Mouse (Mus musculus) intestine, postnatal 0 days (tissue): ENCODE results near the gene Dido1. TPM values are rescaled to one million over a fixed set of nuclear protein-coding genes. Genes with fewer than 3 reads are reported as not detected.
A peak's percentile ranks its signal among the peaks of the same experiment; 100 is the strongest.

ENCODE experiments used
- ATAC-seq: fragments of 200-750 bp; cut with Nextera tagmentation; 2 replicates; pipeline ENCODE4 v1.8.0; 2017; ENCODE audit warnings: mild to moderate bottlenecking, moderate TSS enrichment, moderate library complexity
- H3K27ac ChIP-seq: fragments of 300-500 bp; sonication (generic); 2 replicates; pipeline ENCODE4 v1.5.1; 2014; ENCODE audit warnings: mild to moderate bottlenecking, low read depth, low read length, moderate library complexity
- H3K27me3 ChIP-seq: fragments of 300-500 bp; sonication (generic); replicated peaks from 2 replicates; pipeline ENCODE4 v1.6.1; 2014; ENCODE audit warnings: low read length, mixed read lengths; ENCODE audit not compliant: control insufficient read depth, insufficient read depth
- H3K36me3 ChIP-seq: fragments of 300-500 bp; sonication (generic); 2 replicates; pipeline ENCODE4 v1.6.1; 2014; ENCODE audit warnings: mild to moderate bottlenecking, moderate library complexity; ENCODE audit not compliant: control insufficient read depth, insufficient read depth
- H3K4me1 ChIP-seq: fragments of 300-500 bp; sonication (generic); replicated peaks from 2 replicates; pipeline ENCODE4 v1.6.1; 2014; ENCODE audit warnings: antibody characterized with exemption, low read length, mixed read lengths; ENCODE audit not compliant: control insufficient read depth, insufficient read depth
- H3K4me2 ChIP-seq: fragments of 300-500 bp; sonication (generic); replicated peaks from 2 replicates; pipeline ENCODE4 v1.6.1; 2014; ENCODE audit warnings: low read depth, mild to moderate bottlenecking, moderate library complexity
- H3K4me3 ChIP-seq: fragments of 300-500 bp; sonication (generic); 2 replicates; pipeline ENCODE4 v1.5.1; 2014; ENCODE audit warnings: low read depth, low read length
- H3K9ac ChIP-seq: fragments of 300-500 bp; sonication (generic); 2 replicates; pipeline ENCODE4 v1.6.1; 2014; ENCODE audit warnings: mild to moderate bottlenecking, low read depth, low read length
- H3K9me3 ChIP-seq: fragments of 300-500 bp; sonication (generic); 2 replicates; pipeline ENCODE4 v1.6.1; 2016; ENCODE audit warnings: mixed run types; ENCODE audit not compliant: control insufficient read depth
- CTCF ChIP-seq: sonication (generic); IDR thresholded peaks from 2 replicates; pipeline ENCODE4 v1.5.1; 2016; ENCODE audit warnings: low read depth, mild to moderate bottlenecking, control low read depth, antibody characterized with exemption, moderate library complexity
- WGBS: fragments of 180-500 bp; shearing (Covaris S2); extraction: QIAGEN DNeasy Blood & Tissue Kit; methylation state at CpG from one replicate; pipeline ENCODE4 v1.1.7; 2014; 5-methylcytosine and 5-hydroxymethylcytosine counted together
- polyA plus RNA-seq: library from polyadenylated mRNA; unstranded; fragments of >200 nt; fragmentation: Nextera tagmentation; extraction: Ambion mirVana; gene quantifications from 2 replicates; pipeline ENCODE4 v1.2.1, GENCODE M21; 2015

Dido1 gene
- polyA plus RNA-seq, 1 experiment from 2014 or later = 7.8 TPM

GRCm38 (mm10) chr2:180737984-180738383 lies 28.2 kb upstream of the Dido1 start:
- no peak overlapping the region for H3K4me2 ChIP-seq
- H3K4me3 ChIP-seq = no peak overlapping the region
- WGBS = 74% methylated on average over 2 of the region's 2 CpGs
- no peak for TF ChIP-seq CTCF
- H3K27ac ChIP-seq = no peak overlapping the region
- H3K27me3 ChIP-seq = no peaks in the 10 kb centered on the region
- H3K9me3 ChIP-seq = no peaks in the 10 kb centered on the region
- no peaks in the 10 kb centered on the region for H3K4me1 ChIP-seq
- no peak for ATAC-seq
- H3K36me3 ChIP-seq = no peaks in the 10 kb centered on the region
- H3K9ac ChIP-seq = no peak overlapping the region

- Histone ChIP-seq H3K9ac (no peak overlapping the region), H3K9me3 (no peaks in the 10 kb centered on the region), H3K4me3 (no peak overlapping the region), H3K36me3 (no peaks in the 10 kb centered on the region), H3K4me1 (no peaks in the 10 kb centered on the region), H3K4me2 (no peak overlapping the region), H3K27ac (no peak overlapping the region), H3K27me3 (no peaks in the 10 kb centered on the region)
- no peak for TF ChIP-seq CTCF
- no peak for ATAC-seq
- WGBS = 85% methylated on average over 7 of the region's 7 CpGs
Measured at GRCm38 (mm10) chr2:180735232-180735631, 25.4 kb upstream of the Dido1 start.

GRCm38 (mm10) chr2:180731984-180732383 lies 22.2 kb upstream of the Dido1 start:
- WGBS = 35% methylated on average over 6 of the region's 6 CpGs
- ATAC-seq = no peak
- H3K4me3 ChIP-seq = no peak overlapping the region

GRCm38 (mm10) chr2:180731036-180731435 lies 21.2 kb upstream of the Dido1 start:
- H3K27ac ChIP-seq = no peak overlapping the region
- WGBS = 65% methylated on average over 3 of the region's 3 CpGs
- no peaks in the 10 kb centered on the region for H3K36me3 ChIP-seq

More at GRCm38 (mm10) chr2:180731984-180732383, 22.2 kb upstream of the Dido1 start:
- TF ChIP-seq CTCF = no peak
- H3K27me3 ChIP-seq = no peaks in the 10 kb centered on the region
- H3K4me1 ChIP-seq = no peaks in the 10 kb centered on the region
- H3K4me2 ChIP-seq = no peak overlapping the region
- no peak overlapping the region for H3K27ac ChIP-seq
- no peak overlapping the region for H3K9ac ChIP-seq
- H3K36me3 ChIP-seq = no peaks in the 10 kb centered on the region
- H3K9me3 ChIP-seq = no peaks in the 10 kb centered on the region

GRCm38 (mm10) chr2:180727613-180728021 lies 17.8 kb upstream of the Dido1 start:
- Histone ChIP-seq H3K4me3 (no peak overlapping the region), H3K9me3 (no peaks in the 10 kb centered on the region), H3K4me1 (0 out of 2 replicates have a peak, but pooled peaks cover 2% of the 10 kb centered on the region), H3K27me3 (no peaks in the 10 kb centered on the region), H3K4me2 (no peak overlapping the region), H3K9ac (no peak overlapping the region), H3K36me3 (peaks cover 11% of the 10 kb centered on the region; the same call in 1 of the 2 replicates), H3K27ac (0 out of 2 replicates have a peak overlapping the region, but pooled peaks have one; percentile 35)
- no peak for TF ChIP-seq CTCF
- ATAC-seq = peak; percentile 30; the same call in 1 of the 2 replicates
- WGBS = 41% methylated on average over 4 of the region's 4 CpGs

More at GRCm38 (mm10) chr2:180731036-180731435, 21.2 kb upstream of the Dido1 start:
- Histone ChIP-seq H3K9ac (no peak overlapping the region), H3K4me3 (no peak overlapping the region), H3K27me3 (no peaks in the 10 kb centered on the region), H3K9me3 (no peaks in the 10 kb centered on the region), H3K4me2 (no peak overlapping the region), H3K4me1 (no peaks in the 10 kb centered on the region)
- no peak for ATAC-seq
- TF ChIP-seq CTCF = no peak

GRCm38 (mm10) chr2:180726658-180727442 lies 17.1 kb upstream of the Dido1 start:
- TF ChIP-seq CTCF = no peak
- ATAC-seq = no peak
- Histone ChIP-seq H3K4me1 (0 out of 2 replicates have a peak, but pooled peaks cover 2% of the 10 kb centered on the region), H3K27me3 (no peaks in the 10 kb centered on the region), H3K4me2 (peak overlapping the region; percentile 24; the same call in 1 of the 2 replicates), H3K9ac (no peak overlapping the region), H3K27ac (peak overlapping the region; percentile 35; the same call in 1 of the 2 replicates), H3K9me3 (no peaks in the 10 kb centered on the region), H3K36me3 (peaks cover 16% of the 10 kb centered on the region), H3K4me3 (no peak overlapping the region)
- 61% methylated on average over 6 of the region's 6 CpGs for WGBS
